Mouse (Mus musculus): ENCODE results near the gene Slc7a8.

GRCm38 (mm10) chr14:54735221-54735620, 46.5 kb downstream of the Slc7a8 start:
- TF ChIP-seq ZC3H11A (IDR thresholded peaks at IDR 0.05; ENCODE audit: borderline replicate concordance, low read depth, low read length) (no peak), CHD2 (IDR thresholded peaks at IDR 0.05; ENCODE audit: low read depth, low read length) (no peak)

Data from ES-E14 (cell line).